Mouse (Mus musculus) liver, postnatal 0 days (tissue): ENCODE measurements at regions not wholly inside any gene's neighbourhood (a gene's known extent, or its start where the extent isn't known, plus 50 kb on each side); places are given as distances from the start of the nearest gene placed in this dataset.

Experiments used
- ATAC-seq: fragments of 200-750 bp; cut with Nextera tagmentation; 2 replicates; pipeline ENCODE4 v1.8.0; 2017; ENCODE audit warnings: mild to moderate bottlenecking, moderate library complexity
- DNase-seq: peaks from one replicate; pipeline ENCODE4 v3.0.0-alpha.2; 2016
- H3K27ac ChIP-seq: fragments of 300-500 bp; sonication (generic); 2 replicates; pipeline ENCODE4 v1.5.1; 2014; ENCODE audit warnings: antibody characterized with exemption, moderate library complexity, mild to moderate bottlenecking, low read depth
- H3K27me3 ChIP-seq: fragments of 300-500 bp; sonication (generic); 2 replicates; pipeline ENCODE4 v1.6.1; 2014; ENCODE audit warnings: low read length, control low read depth, mixed read lengths; ENCODE audit not compliant: insufficient read depth
- H3K36me3 ChIP-seq: fragments of 300-500 bp; sonication (generic); replicated peaks from 2 replicates; pipeline ENCODE4 v1.6.1; 2014; ENCODE audit warnings: mild to moderate bottlenecking, control low read depth, low read length, moderate library complexity, mixed read lengths; ENCODE audit not compliant: insufficient read depth
- H3K4me1 ChIP-seq: fragments of 300-500 bp; sonication (generic); 2 replicates; pipeline ENCODE4 v1.6.1; 2014; ENCODE audit warnings: antibody characterized with exemption, mild to moderate bottlenecking, control low read depth; ENCODE audit not compliant: insufficient read depth
- H3K4me2 ChIP-seq: fragments of 300-500 bp; sonication (generic); 2 replicates; pipeline ENCODE4 v1.6.1; 2014; ENCODE audit warnings: low read depth, mild to moderate bottlenecking, low read length, moderate library complexity, mixed read lengths
- H3K4me3 ChIP-seq: fragments of 300-500 bp; sonication (generic); 2 replicates; pipeline ENCODE4 v1.5.1; 2014; ENCODE audit warnings: low read depth, low read length
- H3K9ac ChIP-seq: fragments of 300-500 bp; sonication (generic); replicated peaks from 2 replicates; pipeline ENCODE4 v1.6.1; 2014; ENCODE audit warnings: mild to moderate bottlenecking, moderate library complexity
- H3K9me3 ChIP-seq: fragments of 300-500 bp; sonication (generic); 2 replicates; pipeline ENCODE4 v1.6.1; 2016; ENCODE audit warnings: mild to moderate bottlenecking, control low read depth, low read length, mixed read lengths
- CTCF ChIP-seq: sonication (generic); IDR thresholded peaks from 2 replicates; pipeline ENCODE4 v1.5.1; 2016; ENCODE audit warnings: antibody characterized with exemption, low read depth
- EP300 ChIP-seq: IDR thresholded peaks from 2 replicates; pipeline ENCODE4 v1.6.1; 2016; ENCODE audit warnings: antibody characterized with exemption, low read depth, mild to moderate bottlenecking
- WGBS: fragments of 180-500 bp; shearing (Covaris S2); extraction: QIAGEN DNeasy Blood & Tissue Kit; methylation state at CpG from one replicate; pipeline ENCODE4 v1.1.7; 2014; ENCODE audit not compliant: insufficient replicate concordance; 5-methylcytosine and 5-hydroxymethylcytosine counted together

DNA sequence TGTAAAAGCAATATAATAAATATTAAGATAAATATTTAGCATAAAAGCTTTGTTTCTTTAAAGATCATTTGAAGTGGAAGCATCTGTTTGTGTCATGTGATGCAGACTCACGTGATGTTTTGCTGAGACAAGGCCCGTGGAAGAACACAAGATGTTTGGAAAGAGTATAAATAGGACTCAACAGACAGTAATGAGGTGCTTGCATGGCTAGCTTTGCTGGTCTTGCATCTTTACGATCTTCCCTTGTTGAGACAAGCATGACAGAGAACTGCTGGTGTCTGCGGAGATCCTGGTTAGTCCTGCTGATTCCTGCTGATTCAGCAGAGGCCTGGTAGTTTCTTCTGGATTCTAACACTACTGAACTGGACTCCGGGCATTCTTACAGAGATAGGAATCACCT lies 576.4 kb upstream of the Nox3 start:
- no peak for TF ChIP-seq CTCF
- TF ChIP-seq EP300, result no peak

DNA sequence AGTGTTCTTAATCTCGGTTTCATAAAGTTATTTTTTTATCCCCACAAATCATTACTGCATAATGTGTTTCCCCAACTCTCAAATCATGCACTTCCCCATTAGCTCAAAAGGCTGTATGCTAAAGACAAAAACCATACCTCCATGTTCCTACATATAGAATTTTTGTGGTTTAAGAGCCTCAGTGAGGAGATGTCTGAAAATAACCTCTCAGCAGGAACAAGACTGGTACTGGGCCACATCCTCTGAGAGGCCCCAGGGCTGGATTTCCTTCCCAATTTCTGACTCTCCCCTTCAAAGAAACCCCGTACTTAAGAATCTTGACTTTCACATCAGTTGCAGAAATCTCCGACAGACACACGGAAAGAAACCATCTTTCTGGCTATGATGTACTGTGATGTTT lies 580.7 kb upstream of the Nox3 start:
- no peak overlapping the region for H3K27ac ChIP-seq
- TF ChIP-seq CTCF (no peak), EP300 (no peak)
- WGBS, result 30% methylated on average over 4 of the region's 4 CpGs
- H3K36me3 ChIP-seq, result no peaks in the 10 kb centered on the region
- H3K9me3 ChIP-seq, result no peaks in the 10 kb centered on the region
- H3K4me1 ChIP-seq, result no peaks in the 10 kb centered on the region
- H3K4me3 ChIP-seq, result no peak overlapping the region
- no peaks in the 10 kb centered on the region for H3K27me3 ChIP-seq
- ATAC-seq (no peak), DNase-seq (no peak)
- H3K4me2 ChIP-seq, result no peak overlapping the region
- no peak overlapping the region for H3K9ac ChIP-seq

More for the DNA sequence above, 576.4 kb upstream of the Nox3 start:
- Histone ChIP-seq H3K9me3 (no peaks in the 10 kb centered on the region), H3K27me3 (no peaks in the 10 kb centered on the region), H3K4me1 (no peaks in the 10 kb centered on the region), H3K36me3 (no peaks in the 10 kb centered on the region), H3K9ac (no peak overlapping the region), H3K4me2 (no peak overlapping the region), H3K4me3 (no peak overlapping the region), H3K27ac (no peak overlapping the region)
- ATAC-seq (no peak), DNase-seq (no peak)
- WGBS, result 69% methylated on average over 5 of the region's 5 CpGs

- H3K4me1 ChIP-seq, result no peaks in the 10 kb centered on the region
- no peaks in the 10 kb centered on the region for H3K9me3 ChIP-seq
- no peaks in the 10 kb centered on the region for H3K27me3 ChIP-seq
- ATAC-seq (no peak), DNase-seq (no peak)
- 67% methylated on average over 4 of the region's 4 CpGs for WGBS
- H3K9ac ChIP-seq, result no peak overlapping the region
- H3K4me3 ChIP-seq, result no peak overlapping the region
- no peak for TF ChIP-seq CTCF
- no peak for TF ChIP-seq EP300
- no peaks in the 10 kb centered on the region for H3K36me3 ChIP-seq
- H3K27ac ChIP-seq, result no peak overlapping the region
- H3K4me2 ChIP-seq, result no peak overlapping the region
Measured at GRCm38 (mm10) chr17:4278239-4278827, 582.3 kb upstream of the Nox3 start.

- Histone ChIP-seq H3K4me3 (no peak overlapping the region), H3K27ac (no peak overlapping the region), H3K9me3 (no peaks in the 10 kb centered on the region), H3K9ac (no peak overlapping the region), H3K4me1 (no peaks in the 10 kb centered on the region), H3K36me3 (no peaks in the 10 kb centered on the region), H3K4me2 (no peak overlapping the region), H3K27me3 (no peaks in the 10 kb centered on the region)
- DNase-seq (no peak), ATAC-seq (no peak)
- TF ChIP-seq EP300, result no peak
- TF ChIP-seq CTCF, result no peak
- 78% methylated on average over 5 of the region's 5 CpGs for WGBS
Measured at GRCm38 (mm10) chr17:4281451-4281850, 585.4 kb upstream of the Nox3 start.

GRCm38 (mm10) chr17:4291418-4291817 lies 595.4 kb upstream of the Nox3 start:
- 76% methylated on average over 2 of the region's 2 CpGs for WGBS
- Histone ChIP-seq H3K4me1 (no peaks in the 10 kb centered on the region), H3K36me3 (no peaks in the 10 kb centered on the region), H3K27ac (no peak overlapping the region), H3K4me3 (no peak overlapping the region), H3K9me3 (no peaks in the 10 kb centered on the region), H3K9ac (no peak overlapping the region), H3K4me2 (no peak overlapping the region), H3K27me3 (no peaks in the 10 kb centered on the region)
- ATAC-seq, result no peak
- DNase-seq, result no peak
- TF ChIP-seq EP300 (no peak), CTCF (no peak)

GRCm38 (mm10) chr17:4296521-4297155 lies 600.6 kb upstream of the Nox3 start:
- no peak for ATAC-seq

More at GRCm38 (mm10) chr17:4296521-4297155, 600.6 kb upstream of the Nox3 start:
- H3K4me3 ChIP-seq, result no peak overlapping the region
- no peaks in the 10 kb centered on the region for H3K4me1 ChIP-seq
- no peak overlapping the region for H3K27ac ChIP-seq
- H3K4me2 ChIP-seq, result no peak overlapping the region
- no peak for TF ChIP-seq EP300
- no peak for TF ChIP-seq CTCF
- no peaks in the 10 kb centered on the region for H3K9me3 ChIP-seq
- no peak for DNase-seq
- H3K36me3 ChIP-seq, result no peaks in the 10 kb centered on the region
- no peak overlapping the region for H3K9ac ChIP-seq
- 84% methylated on average over 6 of the region's 6 CpGs for WGBS
- H3K27me3 ChIP-seq, result no peaks in the 10 kb centered on the region
